Mouse (Mus musculus) MEL (cell line): Measurements from ENCODE around the gene Gm20604. TPM values are rescaled to one million over a fixed set of nuclear protein-coding genes. Genes with fewer than 3 reads are reported as not detected.

Source experiments
- DNase-seq: peaks from one replicate; pipeline ENCODE4 v3.0.0; 2011; ENCODE audit warnings: low read depth, low spot score
- H3K27ac ChIP-seq: 2 replicates; pipeline ENCODE4 v1.5.1; 2012; ENCODE audit warnings: low read depth, mild to moderate bottlenecking, control low read depth, low read length, moderate library complexity; ENCODE audit not compliant: control insufficient read depth
- H3K27me3 ChIP-seq, 2 experiments: fragments of 150-350 bp in 1 of 2; sonication (generic) in 1 of 2; 2 replicates each; pipeline ENCODE4 v1.6.1; 2012; ENCODE audit warnings: low read length in 2 of 2, mild to moderate bottlenecking in 2 of 2, improper control_type of control experiment in 1 of 2, moderate library complexity in 1 of 2; ENCODE audit not compliant: insufficient read depth in 2 of 2, control insufficient read depth in 1 of 2
- H3K36me3 ChIP-seq, 2 experiments: 2 replicates each; pipeline ENCODE4 v1.6.1; 2012 to 2014; ENCODE audit warnings: low read length in 2 of 2, improper control_type of control experiment in 1 of 2, inconsistent platforms in 1 of 2, mild to moderate bottlenecking in 1 of 2; ENCODE audit not compliant: insufficient read depth in 2 of 2, control insufficient read depth in 1 of 2
- H3K4me1 ChIP-seq, 2 experiments: fragments of 150-350 bp in 1 of 2; sonication (generic) in 1 of 2; 2 replicates each; pipeline ENCODE4 v1.6.1; 2012; ENCODE audit warnings: low read length in 2 of 2, improper control_type of control experiment in 1 of 2, mild to moderate bottlenecking in 1 of 2; ENCODE audit not compliant: insufficient read depth in 2 of 2, control insufficient read depth in 1 of 2
- H3K4me3 ChIP-seq, 2 experiments: fragments of 150-350 bp in 1 of 2; sonication (generic) in 1 of 2; 2 replicates each; pipeline ENCODE4 v1.5.1; 2012; ENCODE audit warnings: low read depth in 2 of 2, low read length in 2 of 2, mild to moderate bottlenecking in 2 of 2, moderate library complexity in 2 of 2, control low read depth in 1 of 2, improper control_type of control experiment in 1 of 2; ENCODE audit not compliant: control insufficient read depth in 1 of 2, insufficient read depth in 1 of 2
- H3K79me2 ChIP-seq: 2 replicates; pipeline ENCODE4 v1.6.1; 2012; ENCODE audit warnings: mild to moderate bottlenecking, low read length, moderate library complexity; ENCODE audit not compliant: control insufficient read depth, poor library complexity, insufficient read depth
- H3K9ac ChIP-seq: 2 replicates; pipeline ENCODE4 v1.6.1; 2012; ENCODE audit warnings: low read depth, mild to moderate bottlenecking, control low read depth, low read length, moderate library complexity; ENCODE audit not compliant: control insufficient read depth, poor library complexity, severe bottlenecking
- H3K9me3 ChIP-seq: fragments of 150-350 bp; sonication (generic); replicated peaks from 2 replicates; pipeline ENCODE4 v1.6.1; 2012; ENCODE audit warnings: mild to moderate bottlenecking, low read length, improper control_type of control experiment, moderate library complexity; ENCODE audit not compliant: insufficient read depth
- BHLHE40 ChIP-seq: IDR thresholded peaks from 2 replicates; pipeline ENCODE4 v1.6.1; 2012; ENCODE audit warnings: low read depth, mild to moderate bottlenecking, inconsistent platforms, low read length, improper control_type of control experiment, borderline replicate concordance
- CHD1 ChIP-seq: IDR thresholded peaks from 2 replicates; pipeline ENCODE4 v1.6.1; 2012; ENCODE audit warnings: low read depth, mild to moderate bottlenecking, inconsistent platforms, low read length, improper control_type of control experiment
- CHD2 ChIP-seq: IDR thresholded peaks from 2 replicates; pipeline ENCODE4 v1.6.1; 2011; ENCODE audit warnings: low read length, improper control_type of control experiment
- CTCF ChIP-seq, 3 experiments: IDR thresholded peaks in 2 of 3; conservative IDR thresholded peaks in 1 of 3; 2 replicates each; pipeline ENCODE4 v1.5.1; 2011 to 2012; ENCODE audit warnings: low read length in 3 of 3, low read depth in 2 of 3, mild to moderate bottlenecking in 2 of 3, improper control_type of control experiment in 1 of 3, inconsistent platforms in 1 of 3, mixed read lengths in 1 of 3, moderate library complexity in 1 of 3; ENCODE audit not compliant: control insufficient read depth in 1 of 3, insufficient read depth in 1 of 3, poor library complexity in 1 of 3, severe bottlenecking in 1 of 3
- EP300 ChIP-seq, 2 experiments: IDR thresholded peaks; 2 replicates each; pipeline ENCODE4 v1.6.1; 2011; ENCODE audit warnings: improper control_type of control experiment in 2 of 2, low read length in 2 of 2, low read depth in 1 of 2, mild to moderate bottlenecking in 1 of 2
- ETS1 ChIP-seq: IDR thresholded peaks from 2 replicates; pipeline ENCODE4 v1.6.1; 2012; ENCODE audit warnings: low read depth, mild to moderate bottlenecking, inconsistent platforms, low read length, improper control_type of control experiment, moderate library complexity
- GABPA ChIP-seq: IDR thresholded peaks from 2 replicates; pipeline ENCODE4 v1.6.1; 2012; ENCODE audit warnings: low read depth, mild to moderate bottlenecking, inconsistent platforms, low read length, improper control_type of control experiment, moderate library complexity
- GATA1 ChIP-seq: IDR thresholded peaks from 2 replicates; pipeline ENCODE4 v1.6.1; 2011; ENCODE audit warnings: low read depth, low read length, improper control_type of control experiment
- HCFC1 ChIP-seq: IDR thresholded peaks from 2 replicates; pipeline ENCODE4 v1.6.1; 2012; ENCODE audit warnings: low read depth, mild to moderate bottlenecking, inconsistent platforms, low read length, improper control_type of control experiment, moderate library complexity
- MAFK ChIP-seq: IDR thresholded peaks from 2 replicates; pipeline ENCODE4 v1.6.1; 2011; ENCODE audit warnings: low read depth, mild to moderate bottlenecking, low read length, improper control_type of control experiment, borderline replicate concordance
- MAZ ChIP-seq: IDR thresholded peaks from 2 replicates; pipeline ENCODE4 v1.6.1; 2012; ENCODE audit warnings: low read depth, mild to moderate bottlenecking, inconsistent platforms, low read length, improper control_type of control experiment
- MEF2A ChIP-seq: IDR thresholded peaks from 2 replicates; pipeline ENCODE4 v1.6.1; 2014; ENCODE audit warnings: low read depth, mild to moderate bottlenecking, inconsistent platforms, low read length, improper control_type of control experiment; ENCODE audit not compliant: poor library complexity, insufficient replicate concordance, severe bottlenecking; ENCODE audit errors: extremely low read depth
- MYC ChIP-seq: IDR thresholded peaks from 2 replicates; pipeline ENCODE4 v1.6.1; 2011; ENCODE audit warnings: low read depth, mild to moderate bottlenecking, low read length, improper control_type of control experiment, moderate library complexity
- NELFE ChIP-seq: IDR thresholded peaks from 2 replicates; pipeline ENCODE4 v1.6.1; 2011; ENCODE audit warnings: low read depth, low read length, improper control_type of control experiment
- POLR2A ChIP-seq, 2 experiments: IDR thresholded peaks; 2 replicates each; pipeline ENCODE4 v1.6.1; 2011 to 2012; ENCODE audit warnings: low read length in 2 of 2, mild to moderate bottlenecking in 2 of 2, control low read depth in 1 of 2, improper control_type of control experiment in 1 of 2, low read depth in 1 of 2, moderate library complexity in 1 of 2; ENCODE audit not compliant: control insufficient read depth in 1 of 2, insufficient read depth in 1 of 2, poor library complexity in 1 of 2
- POLR2AphosphoS2 ChIP-seq: IDR thresholded peaks from 2 replicates; pipeline ENCODE4 v1.6.1; 2011; ENCODE audit warnings: low read length, improper control_type of control experiment
- RAD21 ChIP-seq: IDR thresholded peaks from 2 replicates; pipeline ENCODE4 v1.6.1; 2011; ENCODE audit warnings: mild to moderate bottlenecking, low read depth, low read length, improper control_type of control experiment
- RCOR1 ChIP-seq: IDR thresholded peaks from 2 replicates; pipeline ENCODE4 v1.6.1; 2012; ENCODE audit warnings: low read depth, mild to moderate bottlenecking, inconsistent platforms, low read length, improper control_type of control experiment
- SIN3A ChIP-seq: IDR thresholded peaks from 2 replicates; pipeline ENCODE4 v1.6.1; 2012; ENCODE audit warnings: low read length, improper control_type of control experiment, inconsistent platforms
- SMC3 ChIP-seq: IDR thresholded peaks from 2 replicates; pipeline ENCODE4 v1.6.1; 2011; ENCODE audit warnings: low read depth, low read length, improper control_type of control experiment
- UBTF ChIP-seq: IDR thresholded peaks from 2 replicates; pipeline ENCODE4 v1.6.1; 2012; ENCODE audit warnings: low read depth, mild to moderate bottlenecking, inconsistent platforms, low read length, improper control_type of control experiment, moderate library complexity, borderline replicate concordance; ENCODE audit not compliant: insufficient read depth
- USF2 ChIP-seq, 2 experiments: IDR thresholded peaks; 2 replicates each; pipeline ENCODE4 v1.6.1; 2011 to 2012; ENCODE audit warnings: improper control_type of control experiment in 2 of 2, low read length in 2 of 2, borderline replicate concordance in 1 of 2, inconsistent platforms in 1 of 2, low read depth in 1 of 2, mild to moderate bottlenecking in 1 of 2; ENCODE audit not compliant: insufficient read depth in 1 of 2
- ZC3H11A ChIP-seq: IDR thresholded peaks from 2 replicates; pipeline ENCODE4 v1.6.1; 2012; ENCODE audit warnings: low read depth, mild to moderate bottlenecking, inconsistent platforms, low read length, improper control_type of control experiment
- ZKSCAN1 ChIP-seq: IDR thresholded peaks from 2 replicates; pipeline ENCODE4 v1.6.1; 2012; ENCODE audit warnings: low read depth, mild to moderate bottlenecking, inconsistent platforms, low read length, improper control_type of control experiment, moderate library complexity
- ZNF384 ChIP-seq: IDR thresholded peaks from 2 replicates; pipeline ENCODE4 v1.6.1; 2012; ENCODE audit warnings: low read depth, mild to moderate bottlenecking, inconsistent platforms, low read length, improper control_type of control experiment
- polyA plus RNA-seq, 2 experiments: library from polyadenylated mRNA; stranded (reverse) in 1 of 2; unstranded in 1 of 2; fragments of >175 nt in 1 of 2; fragments of >200 nt in 1 of 2; gene quantifications; 2 replicates each; pipeline versions ENCODE4 v1.2.1 to v1.2.4; 2012; ENCODE audit warnings: low replicate concordance in 2 of 2, low read depth in 1 of 2; ENCODE audit not compliant: insufficient read length in 2 of 2, insufficient read depth in 1 of 2, missing spikeins in 1 of 2
- total RNA-seq: library from RNA; depleted of rRNA; stranded (reverse); fragments of 300-350 nt; gene quantifications from 2 replicates; pipeline ENCODE4 v1.2.3, GENCODE M21; 2012

The Gm20604 gene
- total and polyA plus RNA-seq, 3 experiments = 7.9 to 8.8 TPM; not detected in 1

- no peak for TF ChIP-seq ETS1
- no peak for TF ChIP-seq MYC
- peak; percentile 44; the same call in 1 of the 2 replicates for TF ChIP-seq MAZ
- TF ChIP-seq EP300 (IDR thresholded peaks at IDR 0.05; ENCODE audit: low read depth in 1 of 2, low read length in 2 of 2) = no peak
- no peak for TF ChIP-seq UBTF
- TF ChIP-seq CTCF (IDR thresholded peaks at IDR 0.05 in 2 of 3, conservative IDR thresholded peaks at IDR 0.05 in 1 of 3; ENCODE audit: control insufficient read depth in 1 of 3, insufficient read depth in 1 of 3, low read depth in 2 of 3, low read length in 3 of 3, poor library complexity in 1 of 3, severe bottlenecking in 1 of 3) = peak; percentile 43 to 61 (median 46); a peak in 5 of 6 replicates
Observed at GRCm38 (mm10) chr12:102703111-102703412, 55.4 kb downstream of the Gm20604 start (continued).

GRCm38 (mm10) chr12:102702356-102703110 is 55.9 kb downstream of the Gm20604 start:
- H3K36me3 ChIP-seq = peaks cover 0 to 4% of the 10 kb centered on the region in 2 experiments; a peak in 2 of 4 replicates
- peaks cover 33% of the 10 kb centered on the region for H3K79me2 ChIP-seq
- peaks cover 5 to 15% of the 10 kb centered on the region in 2 experiments for H3K4me1 ChIP-seq
- TF ChIP-seq MEF2A = no peak
- peak; percentile 9; the same call in 1 of the 2 replicates for TF ChIP-seq HCFC1
- TF ChIP-seq CTCF (IDR thresholded peaks at IDR 0.05 in 2 of 3, conservative IDR thresholded peaks at IDR 0.05 in 1 of 3; ENCODE audit: control insufficient read depth in 1 of 3, insufficient read depth in 1 of 3, low read depth in 2 of 3, low read length in 3 of 3, poor library complexity in 1 of 3, severe bottlenecking in 1 of 3) = peak; percentile 50 to 80 (median 52)
- TF ChIP-seq GATA1 = peak; percentile 43; the same call in 1 of the 2 replicates
- no peak for TF ChIP-seq RCOR1
- peak; percentile 14 for TF ChIP-seq RAD21
- peak; percentile 49 for TF ChIP-seq SIN3A
- peak; percentile 53 for TF ChIP-seq SMC3
- 0 out of 2 replicates have a peak, but pooled peaks have one; percentile 25 for TF ChIP-seq MAZ
- peak overlapping the region; percentile 66 for H3K27ac ChIP-seq
- H3K27me3 ChIP-seq = no peaks in the 10 kb centered on the region
- H3K4me3 ChIP-seq = peak overlapping the region; percentile 93 to 98
- DNase-seq = peak; percentile 88
- no peaks in the 10 kb centered on the region for H3K9me3 ChIP-seq
- peak overlapping the region; percentile 84 for H3K9ac ChIP-seq

GRCm38 (mm10) chr12:102701691-102702207 is 56.7 kb downstream of the Gm20604 start:
- Histone ChIP-seq H3K9me3 (no peaks in the 10 kb centered on the region), H3K9ac (no peak overlapping the region), H3K27ac (no peak overlapping the region), H3K79me2 (peaks cover 33% of the 10 kb centered on the region), H3K4me1 (peaks cover 3 to 8% of the 10 kb centered on the region in 2 experiments; a peak in 2 of 4 replicates), H3K27me3 (no peaks in the 10 kb centered on the region), H3K36me3 (no peaks in the 10 kb centered on the region; a peak in 1 of 4 replicates), H3K4me3 (no peak overlapping the region)
- TF ChIP-seq SIN3A (no peak), CHD1 (no peak), MYC (no peak), NELFE (no peak), USF2 (IDR thresholded peaks at IDR 0.05; ENCODE audit: borderline replicate concordance in 1 of 2, insufficient read depth in 1 of 2, low read depth in 1 of 2, low read length in 2 of 2) (no peak), GABPA (no peak), RCOR1 (no peak), ZNF384 (no peak), ZKSCAN1 (no peak), MAZ (no peak), CTCF (IDR thresholded peaks at IDR 0.05 in 2 of 3, conservative IDR thresholded peaks at IDR 0.05 in 1 of 3; ENCODE audit: control insufficient read depth in 1 of 3, insufficient read depth in 1 of 3, low read depth in 2 of 3, low read length in 3 of 3, poor library complexity in 1 of 3, severe bottlenecking in 1 of 3) (no peak), POLR2AphosphoS2 (no peak), UBTF (no peak), MAFK (no peak), RAD21 (no peak), GATA1 (no peak), CHD2 (no peak), BHLHE40 (no peak), POLR2A (IDR thresholded peaks at IDR 0.05; ENCODE audit: control insufficient read depth in 1 of 2, insufficient read depth in 1 of 2, low read depth in 1 of 2, low read length in 2 of 2, poor library complexity in 1 of 2) (no peak), ZC3H11A (no peak)
- DNase-seq = no peak
